Mouse (Mus musculus) brown adipose tissue, adult 24 weeks (tissue): Measurements from ENCODE around the gene Ano8. TPM values are rescaled to one million over a fixed set of nuclear protein-coding genes. Genes with fewer than 3 reads are reported as not detected.
A peak's percentile ranks its signal among the peaks of the same experiment; 100 is the strongest.

Experiments
- H3K27ac ChIP-seq: fragments of 200-500 bp; replicated peaks from 2 replicates; pipeline ENCODE4 v1.5.1; 2012; ENCODE audit warnings: low read depth, mild to moderate bottlenecking, low read length
- H3K4me1 ChIP-seq: fragments of 200-500 bp; 2 replicates; pipeline ENCODE4 v1.6.1; 2012; ENCODE audit warnings: low read length, mixed read lengths; ENCODE audit not compliant: control insufficient read depth, insufficient read depth, insufficient read length
- H3K4me3 ChIP-seq: fragments of 200-500 bp; 2 replicates; pipeline ENCODE4 v1.5.1; 2012; ENCODE audit warnings: low read depth, mild to moderate bottlenecking, low read length, moderate library complexity; ENCODE audit not compliant: insufficient read depth
- polyA plus RNA-seq: library from polyadenylated mRNA; stranded (reverse); fragments of >200 nt; gene quantifications from 2 replicates; pipeline ENCODE4 v1.2.4, GENCODE M21; 2012; ENCODE audit not compliant: missing spikeins, insufficient read depth, insufficient read length

Gene Ano8
- polyA plus RNA-seq, 1 experiment, result 7.3 TPM

- H3K27ac ChIP-seq, result no peak within 1 kb of the TSS
- peak within 1 kb of the TSS; percentile 78 for H3K4me3 ChIP-seq
- peaks cover 3% of the 10 kb centered on the region; the same call in 1 of the 2 replicates for H3K4me1 ChIP-seq
Measured at GRCm38 (mm10) chr8:71468916-71469315, 16.8 kb downstream of the Ano8 start, which contains the start of gene Dda1. Gene Dda1 (plus strand): TSS chr8:71469199.

- peaks cover 3% of the 10 kb centered on the region; the same call in 1 of the 2 replicates for H3K4me1 ChIP-seq
- H3K27ac ChIP-seq, result no peak overlapping the region
- no peak overlapping the region for H3K4me3 ChIP-seq
Measured at GRCm38 (mm10) chr8:71468001-71468400, 17.8 kb downstream of the Ano8 start.

- H3K4me1 ChIP-seq, result peaks cover 3% of the 10 kb centered on the region; the same call in 1 of the 2 replicates
- H3K4me3 ChIP-seq, result no peak overlapping the region
- no peak overlapping the region for H3K27ac ChIP-seq
Measured at GRCm38 (mm10) chr8:71467201-71467600, 18.6 kb downstream of the Ano8 start.

- H3K4me1 ChIP-seq, result peaks cover 3% of the 10 kb centered on the region; the same call in 1 of the 2 replicates
- H3K27ac ChIP-seq, result no peak overlapping the region
- H3K4me3 ChIP-seq, result no peak overlapping the region
Measured at GRCm38 (mm10) chr8:71466198-71466597, 19.6 kb downstream of the Ano8 start.

GRCm38 (mm10) chr8:71465733-71466132, 20.0 kb downstream of the Ano8 start:
- Histone ChIP-seq H3K27ac (no peak overlapping the region), H3K4me3 (peak overlapping the region; percentile 74; the same call in 1 of the 2 replicates), H3K4me1 (peaks cover 3% of the 10 kb centered on the region; the same call in 1 of the 2 replicates)

- H3K4me3 ChIP-seq, result peak within 1 kb of the TSS; percentile 74
- peak within 1 kb of the TSS; percentile 84 for H3K27ac ChIP-seq
- peaks cover 1% of the 10 kb centered on the region; the same call in 1 of the 2 replicates for H3K4me1 ChIP-seq
Measured at GRCm38 (mm10) chr8:71464513-71465500, 21.0 kb downstream of the Ano8 start, which contains the start of gene Mrpl34. Gene Mrpl34 (plus strand): TSS chr8:71464959.

- peak within 1 kb of the TSS; percentile 79 for H3K4me3 ChIP-seq
- no peaks in the 10 kb centered on the region; the same call in 1 of the 2 replicates for H3K4me1 ChIP-seq
- no peak within 1 kb of the TSS; the same call in 1 of the 2 replicates for H3K27ac ChIP-seq
Measured at GRCm38 (mm10) chr8:71463188-71464033, 22.4 kb downstream of the Ano8 start, which contains the start of gene Abhd8. Gene Abhd8 (minus strand): TSS chr8:71463655.

GRCm38 (mm10) chr8:71462786-71463185, 23.0 kb downstream of the Ano8 start:
- no peaks in the 10 kb centered on the region; the same call in 1 of the 2 replicates for H3K4me1 ChIP-seq
- no peak overlapping the region for H3K27ac ChIP-seq
- H3K4me3 ChIP-seq, result peak overlapping the region; percentile 79

GRCm38 (mm10) chr8:71462191-71462590, 23.6 kb downstream of the Ano8 start:
- Histone ChIP-seq H3K4me1 (peaks cover under 1% of the 10 kb centered on the region; the same call in 1 of the 2 replicates), H3K4me3 (peak overlapping the region; percentile 79; the same call in 1 of the 2 replicates), H3K27ac (no peak overlapping the region)

GRCm38 (mm10) chr8:71461152-71461840, 24.5 kb downstream of the Ano8 start:
- no peak overlapping the region for H3K27ac ChIP-seq
- peaks cover 3% of the 10 kb centered on the region; the same call in 1 of the 2 replicates for H3K4me1 ChIP-seq
- no peak overlapping the region for H3K4me3 ChIP-seq

- H3K4me3 ChIP-seq, result no peak overlapping the region
- peaks cover 3% of the 10 kb centered on the region; the same call in 1 of the 2 replicates for H3K4me1 ChIP-seq
- H3K27ac ChIP-seq, result no peak overlapping the region
Measured at GRCm38 (mm10) chr8:71460716-71461115, 25.0 kb downstream of the Ano8 start.

GRCm38 (mm10) chr8:71457659-71458270, 28.0 kb downstream of the Ano8 start:
- Histone ChIP-seq H3K27ac (no peak overlapping the region), H3K4me1 (0 out of 2 replicates have a peak, but pooled peaks cover 3% of the 10 kb centered on the region), H3K4me3 (no peak overlapping the region)

- Histone ChIP-seq H3K27ac (no peak overlapping the region), H3K4me3 (no peak overlapping the region)
Measured at GRCm38 (mm10) chr8:71456906-71457305, 28.9 kb downstream of the Ano8 start.

GRCm38 (mm10) chr8:71454668-71455067, 31.1 kb downstream of the Ano8 start:
- H3K4me1 ChIP-seq, result 0 out of 2 replicates have a peak, but pooled peaks cover 3% of the 10 kb centered on the region
- H3K27ac ChIP-seq, result no peak overlapping the region
- H3K4me3 ChIP-seq, result no peak overlapping the region

More at GRCm38 (mm10) chr8:71456906-71457305, 28.9 kb downstream of the Ano8 start:
- H3K4me1 ChIP-seq, result 0 out of 2 replicates have a peak, but pooled peaks cover 3% of the 10 kb centered on the region
